Mouse (Mus musculus): ENCODE measurements around the gene Rarb.

Rarb gene

DNA sequence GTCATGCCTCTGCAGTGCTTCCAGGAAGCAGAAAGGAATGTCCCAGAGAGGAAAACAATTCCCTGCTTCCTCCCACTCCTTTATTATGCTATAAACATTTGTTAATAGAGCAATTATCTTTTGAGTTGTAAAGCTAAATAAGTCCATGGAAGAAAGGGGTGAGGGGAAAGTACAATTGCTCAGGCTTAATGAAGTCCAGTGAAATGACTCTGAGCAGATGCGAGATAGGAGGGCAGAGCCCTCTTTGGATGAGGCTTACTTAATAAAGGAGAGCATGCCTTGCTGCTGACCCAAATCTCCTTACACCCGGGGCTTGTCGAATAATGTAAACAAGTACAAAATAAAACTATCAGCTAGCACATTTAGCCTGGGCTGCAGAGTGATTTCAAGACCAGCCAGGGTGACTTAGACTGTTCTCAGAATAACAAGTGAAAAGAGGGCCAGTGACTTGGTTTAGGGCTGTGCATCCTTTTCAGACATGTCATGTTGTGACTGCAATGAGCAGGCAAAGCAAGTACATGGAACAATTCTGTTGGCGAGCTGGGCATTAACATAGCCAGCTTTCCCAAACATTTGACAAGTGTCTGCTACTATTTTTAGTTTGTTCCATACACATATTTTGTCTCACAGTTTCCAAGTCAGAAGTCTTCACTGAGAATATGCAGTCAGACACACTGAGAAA lies 83.5 kb downstream of the Rarb start:
- DNase-seq (ENCODE audit: low spot score): no peak

DNA sequence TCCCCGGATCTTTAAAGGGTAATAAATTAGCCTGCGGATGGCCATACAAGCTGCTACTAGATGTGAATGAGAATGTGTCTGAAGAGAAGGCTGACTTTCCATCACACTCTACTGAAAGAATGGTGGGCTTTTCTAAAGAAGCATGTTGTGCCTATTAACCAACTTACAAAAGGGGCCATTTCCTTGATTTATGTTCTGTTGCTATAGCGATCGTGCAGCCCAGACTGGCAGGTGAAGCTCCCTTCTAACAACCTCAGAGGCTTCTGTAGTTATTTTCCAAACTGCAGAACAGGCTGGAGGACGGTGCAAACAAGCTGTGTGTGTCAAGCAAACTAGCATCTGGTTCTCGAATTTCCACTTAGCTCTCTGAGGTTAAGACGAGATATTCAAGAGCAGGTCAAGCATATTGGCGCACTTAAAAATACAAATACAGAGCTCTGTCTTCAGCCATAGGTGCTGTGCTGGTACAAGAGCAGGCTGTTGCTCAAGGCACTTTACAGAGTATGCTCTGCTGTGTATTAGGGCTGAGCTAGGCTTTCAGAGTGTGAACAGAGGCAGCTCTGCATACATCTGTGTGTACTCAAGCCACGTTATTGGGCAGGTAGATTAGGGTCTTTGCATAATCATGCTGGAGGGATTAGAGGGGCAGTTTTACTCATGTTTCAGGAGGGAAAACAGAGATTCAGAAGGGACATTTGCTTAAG lies 85.2 kb downstream of the Rarb start:
- DNase-seq (ENCODE audit: low spot score): no peak

DNA sequence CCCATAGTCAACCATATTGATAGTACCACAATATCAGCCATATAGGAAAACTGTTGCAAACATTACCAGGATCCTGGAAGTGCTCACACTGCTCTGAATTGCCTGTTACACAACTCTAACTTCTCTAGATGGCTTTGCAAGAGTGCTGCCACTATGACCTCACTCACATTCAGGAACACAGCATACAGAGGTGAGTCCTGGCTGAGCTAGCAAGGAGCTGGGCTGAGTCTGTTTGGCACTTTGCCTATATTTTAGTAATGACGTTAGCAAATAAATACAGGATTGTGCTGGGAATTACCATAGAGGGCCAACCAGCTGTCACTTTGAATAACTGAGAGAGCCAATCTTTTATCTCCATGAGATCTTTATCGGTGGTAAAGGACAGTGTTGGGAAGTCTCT lies 86.9 kb downstream of the Rarb start:
- no peak for DNase-seq (ENCODE audit: low spot score)

DNA sequence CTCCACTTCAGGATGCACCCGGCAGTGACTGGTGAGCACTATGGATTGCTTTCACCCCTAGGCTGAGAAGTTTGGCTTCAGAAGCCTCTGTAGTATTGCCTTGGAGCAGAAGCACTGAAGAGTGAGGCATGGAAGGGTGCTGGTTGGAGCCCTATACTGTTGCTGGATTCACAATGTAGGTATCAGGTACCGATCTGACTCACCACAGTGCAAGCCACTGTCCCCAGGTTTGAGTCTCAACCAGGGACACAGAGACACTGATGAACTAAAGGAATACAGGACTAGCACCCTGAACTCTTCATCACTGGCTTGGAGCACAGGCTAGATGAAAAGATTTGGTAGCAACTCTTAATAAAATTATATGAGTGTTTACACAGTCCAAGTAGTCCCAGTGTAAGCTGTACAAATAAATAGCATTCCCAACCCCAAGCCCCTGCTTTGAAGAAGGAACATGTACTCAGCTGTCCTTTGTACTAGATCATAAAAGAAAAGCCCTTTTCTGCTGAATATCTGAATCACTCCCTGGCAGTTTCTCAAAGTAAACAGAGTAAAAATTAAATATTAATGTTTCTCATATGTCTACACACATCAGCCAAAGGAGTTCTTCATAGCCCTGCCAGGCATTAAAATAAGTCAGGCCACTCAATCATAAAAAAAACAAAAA lies 90.6 kb downstream of the Rarb start:
- DNase-seq (ENCODE audit: low spot score): no peak

DNA sequence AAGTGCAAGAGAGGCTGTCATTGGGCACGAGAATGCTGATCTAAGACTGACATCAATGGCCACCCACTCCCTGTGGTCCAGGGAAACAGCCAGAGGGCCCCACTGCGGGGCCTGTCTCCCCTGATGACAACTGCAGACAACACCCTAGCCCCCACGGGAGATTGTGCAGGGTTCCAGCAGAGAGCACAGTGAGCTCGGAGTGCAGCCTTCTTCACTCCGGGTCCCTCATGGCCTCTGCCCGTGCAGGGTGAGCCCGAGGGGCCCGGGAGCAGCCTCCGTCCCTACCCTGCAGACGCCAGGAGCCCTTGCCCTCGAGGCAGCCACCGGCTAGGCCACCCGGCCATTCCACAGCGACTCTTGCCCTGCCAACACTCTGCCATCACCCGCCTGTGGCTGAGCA lies 95.0 kb downstream of the Rarb start:
- no peak for DNase-seq (ENCODE audit: low spot score)

DNA sequence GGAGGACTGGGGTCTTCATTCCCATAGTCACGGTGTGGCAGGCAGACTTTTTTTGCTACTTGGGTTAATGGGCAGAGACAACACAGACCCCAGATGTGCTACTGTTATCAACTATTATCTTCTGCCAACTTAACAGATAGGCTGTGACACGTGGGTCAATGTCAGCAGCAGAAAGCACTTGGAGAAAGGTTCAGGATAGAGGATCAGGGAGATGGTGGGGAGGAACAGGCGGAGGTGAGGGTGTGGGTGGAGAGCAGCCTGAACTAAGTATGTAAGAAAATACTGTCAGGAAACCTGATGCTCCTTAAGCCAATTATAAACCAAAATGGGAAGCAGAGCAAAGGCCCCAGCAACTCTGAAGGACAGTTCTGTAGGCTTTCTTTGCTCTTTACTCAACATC lies 101.1 kb downstream of the Rarb start:
- DNase-seq (ENCODE audit: low spot score): no peak

DNA sequence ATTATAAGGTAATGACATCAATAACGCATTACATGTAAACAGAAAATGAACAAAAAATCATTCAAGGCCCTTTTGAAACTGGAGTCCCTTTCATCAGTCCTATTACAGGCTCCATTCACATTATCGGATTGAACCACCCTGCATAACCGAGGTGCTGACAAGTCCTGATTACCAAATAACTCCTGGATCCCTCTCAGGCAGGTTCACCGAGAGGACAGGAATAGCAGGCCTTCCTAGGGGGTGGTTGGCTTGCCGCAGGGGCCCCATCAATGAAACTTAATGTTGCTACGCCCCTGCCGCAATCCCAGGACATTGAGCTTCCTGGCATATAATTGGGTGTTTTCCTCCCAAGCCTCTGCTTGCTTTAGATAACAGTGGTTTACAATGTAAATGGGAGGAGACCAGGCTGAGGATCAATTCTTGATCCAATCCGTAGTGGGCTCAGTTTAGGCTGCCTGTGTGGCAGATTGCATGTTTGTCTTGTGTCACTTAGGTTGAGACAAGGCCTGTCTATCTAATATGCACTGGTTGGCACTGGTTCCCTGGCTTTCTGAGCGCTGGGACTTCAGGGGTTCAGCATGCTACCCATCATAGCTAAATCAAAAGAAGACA lies 104.5 kb downstream of the Rarb start:
- no peak for DNase-seq (ENCODE audit: low spot score)

DNA sequence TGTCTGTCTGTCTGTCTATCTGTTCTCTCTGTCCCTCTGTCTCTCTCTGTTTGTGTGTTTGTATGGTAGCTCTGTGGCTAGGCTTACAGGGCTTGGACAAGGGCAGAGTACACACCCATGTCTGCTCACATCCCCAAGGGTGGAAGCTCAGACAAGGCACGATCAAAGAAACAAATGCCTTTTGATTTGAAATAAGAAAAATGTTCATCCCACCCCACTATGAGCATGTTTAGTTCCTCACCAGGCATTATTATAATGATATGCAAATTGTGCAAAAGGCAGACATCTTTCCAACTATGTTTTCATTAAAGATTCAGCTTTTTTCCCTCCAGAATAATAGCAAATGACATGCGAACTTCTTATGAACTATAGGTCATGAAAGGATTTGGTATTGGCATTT lies 105.2 kb downstream of the Rarb start:
- DNase-seq (ENCODE audit: low spot score): no peak

DNA sequence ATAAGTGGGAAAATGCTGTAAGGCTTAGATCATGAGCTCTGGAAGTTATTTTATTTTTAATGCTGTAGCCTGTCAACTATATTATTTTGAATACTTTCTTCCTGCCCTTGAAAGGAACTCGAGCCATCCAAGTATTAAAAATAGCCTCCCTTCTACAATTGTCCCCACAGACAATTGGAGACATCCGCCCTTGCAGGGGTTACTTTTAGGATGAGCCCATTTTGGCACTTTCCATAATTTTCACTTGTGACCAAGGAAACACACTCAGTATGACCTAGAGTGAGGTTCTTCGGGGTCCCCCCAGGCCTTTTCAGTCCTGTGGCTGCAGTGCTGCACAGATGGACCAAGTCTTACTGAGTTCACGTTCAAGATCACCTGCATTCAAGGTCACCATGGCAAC lies 119.7 kb downstream of the Rarb start:
- DNase-seq (ENCODE audit: low spot score): no peak

DNA sequence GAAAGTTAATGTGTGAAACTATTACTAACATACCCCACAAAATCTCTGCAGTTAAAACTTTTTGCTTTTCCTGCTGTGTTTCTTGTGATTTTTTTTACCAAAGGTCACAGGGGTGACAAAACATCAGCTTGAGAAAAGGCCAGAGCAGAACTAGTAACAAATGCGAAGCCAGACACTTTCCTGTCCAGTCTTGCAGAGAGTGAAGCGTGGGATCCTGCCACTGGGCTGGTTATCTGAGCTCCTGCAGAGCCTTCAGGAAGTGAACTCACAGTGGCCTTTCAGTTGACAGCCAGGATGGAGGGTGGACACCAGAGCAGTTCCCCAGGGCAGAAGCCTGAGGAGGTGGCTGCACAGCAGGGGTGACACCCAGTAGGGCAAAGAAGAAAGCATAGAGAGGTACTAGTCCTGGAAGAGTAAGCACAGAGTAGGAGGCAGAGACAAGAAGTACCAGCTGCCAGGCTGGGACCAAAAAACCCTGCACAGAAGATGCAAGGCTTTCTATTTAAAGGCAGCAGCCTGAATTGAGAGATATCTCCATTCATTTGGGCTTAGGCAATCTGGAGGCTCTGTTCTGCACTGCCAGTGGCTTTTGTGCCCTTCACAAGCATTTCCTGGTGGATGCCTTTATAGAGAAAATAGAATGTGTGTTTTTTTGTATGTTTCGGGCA lies 123.4 kb downstream of the Rarb start:
- no peak for DNase-seq (ENCODE audit: low spot score)

DNA sequence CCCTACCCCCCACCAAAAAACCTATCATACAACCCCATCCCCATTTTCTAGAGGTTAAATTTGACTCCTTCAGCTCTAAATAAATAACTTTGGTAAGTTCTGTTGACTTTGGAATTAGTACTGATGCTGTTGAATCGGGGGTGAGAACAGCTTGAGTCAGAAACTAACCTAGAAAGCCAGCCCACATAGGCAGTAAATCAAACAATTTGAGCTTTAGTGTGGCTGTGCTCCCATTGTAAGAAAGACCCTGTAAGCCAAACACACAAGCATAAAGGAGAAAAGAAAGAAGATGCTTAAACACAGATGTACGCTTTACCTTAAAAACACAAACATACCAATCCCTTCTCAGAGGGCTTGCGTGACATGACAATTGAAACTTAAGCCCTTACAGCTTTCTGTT lies 140.6 kb downstream of the Rarb start:
- no peak for DNase-seq (ENCODE audit: low spot score)

DNA sequence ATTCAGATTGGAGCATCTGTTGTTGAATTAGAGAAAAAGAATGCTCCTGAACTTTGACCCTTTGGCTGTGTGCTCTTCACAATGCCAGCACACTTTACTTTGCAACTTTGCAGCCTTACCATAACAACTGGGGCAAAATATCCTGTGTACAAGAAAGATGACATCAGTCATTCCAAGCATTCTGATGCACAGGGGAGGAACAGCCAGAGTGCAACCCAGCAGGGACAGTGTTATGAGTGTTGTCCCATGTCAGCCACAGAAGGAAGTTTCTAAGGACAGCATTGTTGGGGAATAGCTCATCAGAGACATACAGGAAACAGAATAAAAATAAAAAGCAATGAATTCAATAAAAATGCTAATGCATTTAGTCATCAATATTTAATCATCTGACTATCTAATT lies 141.9 kb downstream of the Rarb start:
- no peak for DNase-seq (ENCODE audit: low spot score)

DNA sequence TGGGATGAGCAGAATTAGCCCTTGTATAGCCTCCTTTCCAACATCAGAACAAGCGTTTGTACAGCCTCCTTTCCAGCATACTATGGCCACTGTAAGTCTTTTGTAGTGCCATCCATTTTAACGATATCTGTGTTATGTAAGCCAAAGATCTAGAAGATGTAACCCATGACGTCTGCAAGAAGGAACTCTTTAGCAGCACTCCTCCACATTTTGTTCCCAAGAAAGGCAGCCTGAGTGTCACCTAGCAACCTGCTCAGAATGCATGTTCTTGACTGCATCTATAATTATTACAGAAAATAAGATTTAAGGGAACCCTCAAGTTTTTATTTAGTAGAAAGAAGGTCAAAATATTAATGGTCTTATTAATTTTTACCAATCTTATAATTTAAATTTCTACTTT lies 148.4 kb downstream of the Rarb start:
- DNase-seq (ENCODE audit: low spot score): no peak

DNA sequence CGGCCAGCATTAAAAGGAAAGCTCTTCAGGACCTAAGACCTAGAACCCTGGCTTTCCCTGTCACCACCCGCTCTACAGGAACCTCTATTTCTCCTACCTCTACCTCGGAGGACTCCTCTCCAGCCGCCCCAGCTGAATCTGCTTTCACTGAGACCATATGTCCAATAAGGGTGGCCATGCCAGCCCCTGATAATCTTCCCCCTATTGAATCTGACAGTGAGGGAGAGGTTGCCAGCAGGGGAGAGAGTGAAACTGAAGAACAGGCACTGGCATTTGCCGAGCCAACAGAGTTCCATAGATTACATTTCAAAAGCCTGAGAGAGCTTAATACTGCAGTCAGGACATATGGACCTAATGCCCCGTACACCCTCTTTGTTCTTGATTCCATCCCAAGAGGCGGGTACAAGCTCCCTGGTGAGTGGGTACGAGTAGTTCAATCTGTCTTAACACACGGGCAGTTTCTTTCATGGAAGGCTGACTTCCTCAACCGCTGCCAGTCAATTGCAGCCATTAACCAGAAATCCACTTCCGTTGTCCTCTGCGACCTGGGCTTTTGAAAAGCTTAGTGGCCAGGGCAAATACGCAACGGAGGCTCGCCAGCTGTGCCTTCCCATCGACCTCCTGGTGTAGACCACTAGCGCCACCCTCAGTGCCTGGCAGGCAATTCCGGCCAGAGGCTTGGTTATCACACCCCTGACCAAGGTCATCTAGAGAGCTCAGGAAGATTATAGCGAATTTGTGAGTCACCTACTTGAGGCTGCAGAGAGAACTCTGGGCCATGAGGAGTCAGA lies 179.6 kb downstream of the Rarb start:
- no peak for DNase-seq (ENCODE audit: low spot score)

DNA sequence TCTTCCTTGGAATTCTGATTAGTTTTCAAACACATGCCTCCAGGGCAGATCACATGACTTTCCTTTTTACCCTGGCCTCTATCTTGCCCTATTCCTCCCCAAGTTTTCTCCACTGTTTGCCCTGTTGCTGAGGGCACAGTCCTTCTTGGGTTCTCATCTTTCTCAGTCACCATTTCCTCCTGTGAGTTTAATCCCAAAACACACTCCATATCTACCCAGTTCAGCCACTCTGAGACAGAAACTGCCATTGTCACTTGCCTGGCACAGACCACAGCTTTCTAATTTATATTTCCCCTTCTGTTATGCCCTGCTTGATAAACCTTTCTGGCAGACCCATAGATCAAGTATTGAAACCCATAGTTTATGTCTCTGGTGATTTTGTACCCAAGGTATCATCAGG lies 205.0 kb downstream of the Rarb start:
- no peak for DNase-seq (ENCODE audit: low spot score)

DNA sequence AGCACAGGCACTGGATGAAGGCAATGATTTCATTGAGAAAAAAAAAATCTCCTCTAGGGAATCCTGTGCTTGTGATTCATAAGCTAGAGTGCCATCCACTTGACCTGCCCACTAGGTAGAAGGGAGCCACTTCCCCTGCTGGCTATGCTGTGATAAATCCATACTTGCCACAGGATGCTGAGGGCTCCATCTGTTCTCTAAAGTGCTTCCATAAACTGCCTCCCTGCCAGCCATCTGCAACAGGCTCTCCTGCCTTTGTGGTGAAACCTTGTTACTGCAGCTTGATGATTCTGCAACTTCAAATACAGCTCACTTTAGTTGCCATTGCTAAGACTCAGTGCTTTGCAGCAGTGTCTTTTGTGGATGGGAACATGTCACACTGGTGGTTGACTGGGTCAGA lies 213.5 kb downstream of the Rarb start:
- no peak for DNase-seq (ENCODE audit: low spot score)

DNA sequence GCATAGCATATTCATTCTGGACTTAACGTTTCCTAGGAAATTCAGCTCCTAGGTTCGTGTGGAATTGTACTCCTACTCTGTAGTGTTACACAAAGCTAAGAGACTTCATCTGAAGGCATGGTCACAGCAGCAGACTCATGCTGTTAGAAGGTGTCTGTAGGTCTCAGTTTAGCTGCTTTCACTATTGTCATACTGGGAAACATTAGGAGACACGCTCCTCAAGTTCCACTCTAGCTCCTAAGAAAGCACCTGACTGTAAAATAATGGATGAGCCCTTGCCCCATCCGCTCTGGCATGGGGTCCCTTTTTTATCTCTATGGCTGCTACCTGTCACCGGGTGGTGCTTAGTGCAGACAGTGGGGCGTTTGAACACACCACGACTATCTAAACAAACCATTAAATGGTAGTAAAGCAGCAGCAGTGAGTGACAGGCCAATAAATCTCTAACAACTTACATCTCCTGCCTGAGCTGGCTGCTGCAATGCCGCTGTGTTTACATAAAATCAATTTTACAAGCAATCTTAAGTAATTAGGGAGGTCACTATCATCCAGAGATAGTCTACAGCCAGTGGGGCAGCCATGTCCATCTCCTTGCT lies 214.4 kb downstream of the Rarb start:
- DNase-seq (ENCODE audit: low spot score): no peak

DNA sequence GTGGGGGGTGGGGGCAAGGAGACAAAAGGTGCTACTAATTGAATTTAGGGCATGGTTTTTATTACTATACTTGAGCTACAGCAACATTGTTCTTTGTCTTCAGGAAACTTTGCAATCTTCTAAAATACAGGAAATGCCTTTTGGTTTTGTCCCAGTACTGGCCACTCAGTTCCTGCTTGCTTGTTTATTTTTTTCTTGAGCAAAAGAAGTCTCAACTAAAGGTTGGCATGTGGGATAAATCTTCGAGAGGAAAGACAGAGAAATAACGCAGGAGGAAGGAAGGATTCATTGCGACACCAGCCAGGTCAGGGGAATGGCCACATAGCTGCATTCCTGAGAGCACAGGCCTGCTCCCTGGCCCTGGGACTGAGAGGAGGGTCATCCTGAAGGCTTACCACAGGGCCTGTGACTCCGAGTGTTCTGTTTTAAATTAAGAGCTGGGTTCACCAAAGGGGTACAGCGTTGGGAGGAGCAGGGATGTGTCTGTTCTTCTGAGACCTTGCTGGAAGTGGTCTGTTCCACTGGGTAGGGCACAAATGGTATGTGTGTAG lies 215.8 kb downstream of the Rarb start:
- no peak for DNase-seq (ENCODE audit: low spot score)

DNA sequence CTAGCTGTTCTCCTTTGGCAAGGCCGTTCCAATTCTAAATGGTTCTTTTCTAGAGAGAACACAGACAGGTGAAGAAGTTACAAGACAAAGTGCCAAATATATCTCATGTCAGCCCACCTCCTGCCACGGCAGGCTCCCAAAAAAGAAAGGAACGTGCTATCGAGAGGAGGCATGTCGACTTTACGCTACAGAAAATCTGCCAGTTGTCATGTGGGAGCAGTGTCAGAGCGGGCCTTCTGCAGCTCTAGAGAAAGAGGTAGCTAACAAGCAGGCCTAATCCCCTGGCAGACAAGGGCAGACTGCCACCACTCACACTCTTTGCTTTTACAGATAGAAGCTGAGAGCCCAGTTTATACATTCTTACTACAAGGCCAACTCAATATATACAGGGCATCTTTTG lies 219.7 kb downstream of the Rarb start:
- no peak for DNase-seq (ENCODE audit: low spot score)

DNA sequence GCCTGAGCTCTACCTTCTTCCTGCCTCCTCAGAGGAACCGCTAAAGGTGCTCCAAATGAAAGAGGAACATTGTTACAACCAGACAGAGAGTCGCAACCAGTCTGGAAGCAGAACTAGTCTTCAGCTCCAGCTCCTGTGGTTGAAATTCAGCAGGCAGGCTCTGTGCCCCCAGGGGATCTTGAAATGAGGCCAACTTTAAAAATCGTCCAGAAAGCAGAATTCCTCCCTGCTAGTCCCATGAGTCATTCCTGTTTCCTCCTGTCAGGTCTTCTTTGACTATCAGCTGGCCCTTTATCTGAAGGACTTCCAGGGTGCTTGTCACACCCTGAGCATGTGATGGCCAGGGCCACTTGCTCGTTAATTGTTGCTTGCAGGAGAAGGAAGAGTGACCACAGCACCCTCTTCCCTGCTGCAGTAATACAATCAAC lies 220.9 kb downstream of the Rarb start:
- no peak for DNase-seq (ENCODE audit: low spot score)

DNA sequence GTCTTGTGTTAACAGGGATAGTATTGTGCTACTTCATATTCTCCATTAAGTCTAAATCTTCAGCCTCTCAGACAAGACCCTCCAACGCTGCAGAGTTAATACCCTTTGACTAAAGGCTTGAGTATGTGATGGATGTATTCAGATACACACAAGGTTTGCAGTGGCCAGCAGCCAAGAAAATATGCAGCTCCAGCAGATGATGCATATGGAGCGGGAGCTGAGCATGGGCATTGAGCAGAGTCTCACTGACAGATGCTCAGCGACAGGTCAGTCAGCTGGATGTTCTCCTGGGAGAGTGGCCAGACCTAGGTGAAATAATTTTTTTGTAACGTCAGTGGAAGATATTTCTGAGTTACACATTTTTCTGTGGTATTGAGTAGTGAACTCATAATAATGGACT lies 229.8 kb downstream of the Rarb start:
- no peak for DNase-seq (ENCODE audit: low spot score)

Measured in testis, postnatal 10 days (tissue).